Mouse (Mus musculus) heart, adult 11 months (tissue): ENCODE data around the gene Dok3.

Experiments used
- DNase-seq: peaks from one replicate; pipeline ENCODE4 v3.0.0; 2022

Dok3 gene

GRCm38 (mm10) chr13:55505810-55506209, 23.3 kb downstream of the Dok3 start:
- DNase-seq = peak; percentile 88

DNA sequence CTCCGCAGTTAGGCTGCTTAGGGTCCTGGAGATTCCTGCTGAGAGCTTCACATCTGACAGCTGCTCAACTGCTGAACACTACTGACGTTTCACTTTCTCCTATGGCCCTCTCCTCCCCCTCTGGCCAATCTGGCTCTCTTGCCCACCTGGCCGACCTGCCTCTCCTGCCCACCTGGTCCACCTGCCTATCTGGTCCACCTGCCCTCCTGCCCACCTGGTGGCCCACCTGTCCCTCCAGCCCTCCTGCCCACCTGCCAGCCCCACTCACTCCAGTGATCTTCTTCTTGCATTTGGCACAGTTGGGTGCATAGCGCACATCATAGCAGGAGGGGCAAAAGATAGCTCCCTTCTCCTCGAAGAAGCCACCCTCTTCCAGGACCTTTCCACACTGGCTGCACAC, 24.7 kb downstream of the Dok3 start:
- no peak for DNase-seq

DNA sequence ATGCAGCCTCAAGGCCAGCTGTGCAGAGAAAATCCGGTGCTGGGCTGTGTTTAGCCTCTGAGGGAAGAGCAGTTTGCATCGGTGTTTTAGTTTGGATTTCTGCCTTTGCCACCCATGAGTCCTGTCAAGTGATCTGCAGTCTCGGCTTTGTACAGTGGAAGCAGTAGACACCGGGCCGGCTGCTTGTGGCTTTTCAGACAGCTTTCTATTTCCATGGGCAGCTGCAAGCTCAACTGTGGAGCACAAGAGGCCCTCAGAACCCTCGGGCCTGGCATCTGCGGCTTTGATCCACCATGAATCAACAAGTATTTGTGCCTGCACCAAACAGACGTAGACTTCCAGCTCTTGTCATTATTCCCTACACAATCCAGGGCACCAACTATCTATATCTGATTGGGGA, 26.7 kb downstream of the Dok3 start:
- no peak for DNase-seq

DNA sequence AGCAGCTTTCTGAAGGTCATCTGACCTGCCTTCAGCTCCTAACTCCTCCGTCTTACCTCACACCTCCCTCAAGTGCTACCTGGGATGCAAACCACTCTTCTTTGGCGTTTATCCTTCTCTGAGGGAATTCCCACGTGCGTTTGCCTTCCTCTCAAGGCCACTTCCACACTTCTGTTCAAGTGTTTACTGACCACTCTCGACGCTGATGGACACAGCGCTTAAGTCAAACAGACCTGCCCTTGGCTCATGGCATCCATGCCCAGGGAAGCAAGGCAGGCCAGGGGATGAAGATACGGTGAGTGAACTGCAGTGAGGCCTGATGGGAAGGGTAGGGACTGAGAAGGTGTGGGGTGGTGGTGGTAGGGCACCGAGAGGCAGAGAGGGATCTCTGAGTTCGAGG, 28.5 kb downstream of the Dok3 start:
- DNase-seq = no peak

- no peak for DNase-seq
These were observed 30.2 kb downstream of the Dok3 start for GRCm38 (mm10) chr13:55498906-55499305.

DNA sequence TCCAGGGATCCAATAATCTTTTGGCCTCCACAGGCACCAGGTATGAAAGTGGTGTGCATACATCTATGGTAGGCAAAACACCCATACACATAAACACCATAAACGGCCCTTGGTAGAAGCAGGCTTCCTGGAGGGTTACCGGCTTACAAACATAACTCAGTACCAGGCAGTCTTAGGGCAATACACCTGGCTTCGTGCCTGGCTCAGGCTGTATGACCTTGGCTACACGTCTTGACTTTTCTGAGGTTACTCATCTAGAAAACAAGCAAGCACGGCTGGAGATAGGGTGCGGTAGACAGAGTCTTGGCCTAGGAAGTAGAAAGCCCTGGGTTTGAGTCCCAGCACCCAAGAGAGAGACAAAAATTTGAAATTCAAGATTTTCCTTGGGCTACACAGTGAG, 32.4 kb downstream of the Dok3 start:
- no peak for DNase-seq

- no peak for DNase-seq
These were observed 33.4 kb downstream of the Dok3 start for GRCm38 (mm10) chr13:55495702-55496101.

DNA sequence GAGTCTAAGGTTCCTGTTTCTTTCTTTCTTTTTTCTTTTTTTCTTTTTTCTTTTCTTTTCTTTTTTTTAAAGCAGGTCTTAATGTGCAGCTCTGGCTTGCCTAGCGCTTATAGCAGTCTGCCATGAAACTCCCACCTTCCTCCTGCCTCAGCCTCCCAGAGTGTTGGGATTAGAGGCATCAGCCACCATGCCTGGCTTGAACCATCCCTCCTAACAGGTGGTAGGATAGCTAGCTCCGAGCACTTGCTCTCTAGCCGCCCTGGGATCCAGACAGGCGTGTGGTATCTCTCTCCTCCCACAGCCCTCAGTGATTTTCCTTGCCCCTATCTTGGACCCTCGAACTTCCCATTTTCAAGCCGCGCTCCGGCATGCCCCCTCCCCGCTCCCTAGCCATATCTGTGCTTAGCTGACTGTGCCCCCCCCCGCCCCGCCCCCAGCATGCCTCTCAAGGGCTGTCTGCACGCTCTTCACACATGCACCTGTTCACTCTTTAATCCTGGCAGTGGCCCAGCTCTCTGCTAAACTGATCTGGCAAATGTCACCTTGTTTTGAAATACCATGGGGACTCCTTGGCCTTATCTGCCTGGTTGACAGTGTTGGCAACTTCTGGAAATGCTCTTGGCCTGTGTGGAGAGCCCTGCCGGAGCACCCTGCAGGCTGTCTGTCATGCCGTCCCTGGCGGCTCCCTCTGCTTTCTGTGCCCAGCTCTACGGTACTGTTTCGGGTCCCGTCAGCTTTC, 34.0 kb downstream of the Dok3 start:
- DNase-seq = peak; percentile 98

GRCm38 (mm10) chr13:55494257-55494656, 34.8 kb downstream of the Dok3 start:
- DNase-seq = no peak

DNA sequence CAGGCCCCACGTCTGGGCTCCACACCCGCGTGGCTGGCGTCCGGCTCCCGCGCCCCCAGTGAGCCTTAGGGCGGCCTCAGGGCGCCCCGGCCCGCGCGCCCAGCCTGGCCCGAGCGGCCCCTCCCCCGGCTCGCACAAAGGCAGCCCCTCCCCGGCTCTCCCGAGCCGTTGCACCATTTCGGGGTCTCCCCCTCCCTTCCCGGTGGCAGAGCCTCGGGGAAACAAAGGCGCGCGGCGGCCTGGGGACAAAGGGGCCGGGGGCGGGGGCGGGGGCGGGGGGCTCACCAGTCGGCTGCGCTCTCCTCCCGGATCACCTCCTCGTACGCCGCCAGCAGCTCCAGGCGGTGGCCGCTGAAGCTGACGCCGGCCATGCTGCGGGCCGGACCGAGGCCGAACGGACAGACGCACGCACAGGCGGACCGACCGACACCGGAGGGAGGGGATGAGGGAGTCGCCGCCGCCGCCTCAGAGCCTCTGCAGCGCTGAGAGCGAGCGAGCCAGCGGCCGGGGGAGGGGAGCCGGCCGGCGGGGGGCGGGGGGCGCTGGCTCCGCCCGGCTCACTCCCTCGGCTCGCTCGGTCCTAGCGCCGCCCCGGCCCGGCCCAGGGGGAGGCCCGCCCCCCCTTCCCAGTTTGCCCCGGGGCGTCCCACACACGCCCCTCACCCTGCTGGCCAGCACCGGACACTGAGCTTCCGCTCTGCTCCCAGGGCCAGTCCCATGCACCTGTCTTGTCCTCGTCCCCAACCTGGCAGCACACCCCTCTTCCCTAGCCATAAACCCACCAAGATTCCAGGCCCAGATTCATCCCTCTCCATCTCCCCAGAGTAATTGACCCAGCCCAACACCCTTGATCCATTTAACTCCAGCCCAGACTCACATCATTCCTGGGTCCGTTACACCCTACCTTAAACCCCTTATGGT, 41.3 kb downstream of the Dok3 start, which contains the start of gene Dbn1:
Gene Dbn1 (minus strand): TSS at position 534 of the 921 bp plus-strand sequence.
- DNase-seq = peak; percentile 96

GRCm38 (mm10) chr13:55486916-55487577, 42.0 kb downstream of the Dok3 start:
- DNase-seq = peak; percentile 96

DNA sequence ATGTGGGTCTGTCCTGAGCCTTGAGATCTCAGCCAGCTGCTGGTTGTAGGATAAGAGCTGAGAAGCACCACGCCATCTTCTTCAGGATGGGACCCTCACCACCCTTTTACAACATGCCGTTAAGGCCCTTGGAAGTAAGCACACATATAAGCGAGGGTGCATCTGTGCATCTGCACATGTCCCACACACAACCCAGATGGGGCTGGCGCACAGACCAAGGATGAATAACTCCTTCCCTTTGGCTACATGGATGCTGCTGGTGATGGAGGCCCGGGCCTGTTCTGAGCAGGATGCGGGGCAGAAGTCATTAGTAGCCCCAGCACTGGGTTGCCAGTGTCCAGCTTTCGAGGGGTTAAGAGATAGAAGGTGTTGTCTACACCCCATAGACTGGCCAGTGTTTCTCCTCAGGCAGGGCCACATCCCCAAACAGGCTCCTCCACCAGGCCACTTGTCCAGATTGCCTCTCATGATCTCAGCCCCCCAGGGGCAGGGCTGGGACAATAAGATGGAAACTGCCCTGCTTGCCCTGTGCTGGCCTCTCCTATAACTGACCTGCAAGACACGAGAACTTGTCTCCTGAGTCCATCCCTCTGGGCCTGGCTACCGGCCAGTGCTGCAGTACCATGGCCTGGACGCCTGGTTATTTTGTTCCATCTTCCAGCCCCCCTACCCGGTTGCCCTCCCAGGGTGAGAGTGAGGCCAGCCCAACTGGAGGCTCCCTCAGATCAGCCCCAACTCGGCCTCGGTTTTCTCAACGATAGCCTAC, 42.9 kb downstream of the Dok3 start:
- no peak for DNase-seq

- no peak for DNase-seq
These were observed 44.5 kb downstream of the Dok3 start for GRCm38 (mm10) chr13:55484520-55485088.

DNA sequence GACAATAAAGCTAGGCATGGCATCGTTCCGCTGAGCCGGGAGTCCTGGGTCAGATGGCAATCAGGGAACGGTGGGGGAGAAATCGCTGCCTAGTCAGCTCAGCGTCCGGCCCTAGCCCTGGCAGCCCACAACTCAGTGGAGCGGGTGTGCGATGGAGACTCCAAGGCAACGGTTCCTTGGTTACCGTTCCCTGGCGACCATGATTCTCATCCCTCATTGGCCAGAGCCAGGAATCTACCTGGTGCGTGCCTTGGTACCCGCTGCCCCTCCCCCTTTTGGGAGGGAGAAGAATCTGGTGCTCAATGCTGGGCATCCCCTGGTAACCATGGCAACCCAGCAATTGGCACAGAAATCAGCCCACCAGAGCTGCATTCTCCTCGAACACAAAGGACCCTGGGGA, 45.5 kb downstream of the Dok3 start:
- DNase-seq = no peak

DNA sequence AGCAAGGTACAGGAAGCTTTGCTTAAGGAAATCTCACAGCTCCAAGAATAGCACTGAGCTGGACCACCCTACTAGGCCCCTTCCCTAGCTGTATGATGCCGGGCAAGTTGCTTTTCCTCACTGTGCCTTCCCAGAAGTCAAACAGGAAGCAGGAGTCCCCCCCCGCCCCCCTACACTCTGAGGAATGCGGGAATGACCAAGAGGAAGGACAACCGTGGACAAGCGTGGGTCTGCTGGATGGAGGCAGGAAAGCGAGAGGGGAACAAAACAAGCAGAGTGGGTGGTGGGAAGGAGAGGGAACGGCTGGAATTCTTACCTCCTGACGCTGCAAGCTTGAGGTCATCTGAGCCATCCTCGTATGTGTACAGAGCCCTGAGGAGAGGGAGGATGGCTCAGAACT, 46.0 kb downstream of the Dok3 start:
- no peak for DNase-seq

DNA sequence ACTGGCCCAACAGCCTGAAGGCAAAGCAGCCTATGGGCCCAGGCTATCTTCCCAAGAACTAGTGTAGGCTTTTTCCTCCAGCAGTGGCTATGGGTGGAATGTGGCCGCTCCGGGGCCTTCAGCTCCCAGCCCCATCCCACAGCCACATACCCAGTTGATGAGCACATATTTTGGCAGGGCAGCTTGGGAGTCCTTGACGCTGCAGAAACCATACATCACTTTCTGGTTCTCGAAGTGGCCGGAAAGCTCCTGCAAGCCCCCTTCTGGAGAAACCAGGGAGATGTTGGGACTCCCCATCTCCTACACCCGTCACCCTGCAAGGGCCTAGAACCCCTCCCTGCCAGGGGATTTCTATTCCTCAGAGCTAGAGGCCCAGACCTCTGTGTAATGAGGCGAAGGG, 46.6 kb downstream of the Dok3 start:
- no peak for DNase-seq

GRCm38 (mm10) chr13:55479929-55480328, 49.2 kb downstream of the Dok3 start:
- no peak for DNase-seq

DNA sequence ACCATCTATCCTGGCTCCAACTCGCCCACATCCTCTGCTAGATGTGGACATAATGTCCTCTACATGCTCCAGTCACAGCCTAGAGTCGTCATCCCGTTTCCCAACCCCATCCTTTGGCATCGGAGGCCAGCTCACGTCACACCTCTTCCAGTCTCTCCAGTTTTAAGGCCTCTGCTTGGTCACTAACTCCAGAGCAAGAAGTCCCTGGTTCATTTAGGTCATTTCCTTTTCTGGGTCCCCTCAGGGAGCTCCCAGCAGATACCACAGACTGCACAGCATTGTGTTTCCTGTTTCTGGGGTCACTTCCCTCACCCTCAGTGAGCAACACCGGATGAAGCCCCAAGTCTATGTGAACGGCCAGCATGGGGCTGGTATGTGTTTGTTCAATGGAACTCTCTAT, 50.1 kb downstream of the Dok3 start:
- DNase-seq = peak; percentile 97

GRCm38 (mm10) chr13:55478036-55478435, 51.1 kb downstream of the Dok3 start:
- DNase-seq = no peak

GRCm38 (mm10) chr13:55477492-55477891, 51.6 kb downstream of the Dok3 start:
- DNase-seq = no peak

DNA sequence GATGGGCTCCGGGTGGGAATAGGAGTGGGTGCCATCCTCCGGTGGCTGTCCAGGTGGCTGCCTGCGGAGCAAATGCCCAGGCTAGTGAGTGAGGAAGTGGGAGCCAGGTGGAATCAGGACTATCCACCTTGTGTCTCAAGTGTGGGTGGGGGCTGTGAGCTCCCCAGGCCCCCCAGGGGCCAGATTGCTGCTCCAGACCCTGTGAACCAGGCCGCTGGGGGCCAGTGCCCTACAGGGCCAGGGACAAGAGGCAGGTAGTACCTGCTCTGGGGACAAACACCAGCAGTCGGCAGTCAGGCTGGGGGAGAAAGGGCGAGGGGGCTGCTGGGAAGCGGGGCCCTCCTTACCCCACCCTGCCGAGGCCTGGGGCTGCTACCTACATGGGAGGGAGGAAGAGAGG, 52.8 kb downstream of the Dok3 start:
- DNase-seq = peak; percentile 93

GRCm38 (mm10) chr13:55475750-55476149, 53.3 kb downstream of the Dok3 start:
- DNase-seq = no peak
